Mouse (Mus musculus) stomach, embryonic 14.5 days (tissue): Measurements from ENCODE around the gene Zbtb16. TPM values are rescaled to one million over a fixed set of nuclear protein-coding genes. Genes with fewer than 3 reads are reported as not detected.

Source experiments
- ATAC-seq: fragments of 200-750 bp; cut with Nextera tagmentation; 2 replicates; pipeline ENCODE4 v1.8.0; 2017; ENCODE audit warnings: low read depth, moderate TSS enrichment; ENCODE audit not compliant: insufficient number of reproducible peaks, insufficient read depth, low FRiP score
- H3K27ac ChIP-seq: fragments of 300-500 bp; sonication (generic); 2 replicates; pipeline ENCODE4 v1.5.1; 2014; ENCODE audit warnings: mild to moderate bottlenecking, low read length, moderate library complexity, mixed read lengths
- H3K27me3 ChIP-seq: fragments of 300-500 bp; sonication (generic); 2 replicates; pipeline ENCODE4 v1.6.1; 2014; ENCODE audit warnings: low read length, control low read depth, mixed read lengths; ENCODE audit not compliant: control insufficient read depth, insufficient read depth
- H3K36me3 ChIP-seq: fragments of 300-500 bp; sonication (generic); 2 replicates; pipeline ENCODE4 v1.6.1; 2014; ENCODE audit warnings: mild to moderate bottlenecking, control low read depth, low read length, moderate library complexity, mixed read lengths; ENCODE audit not compliant: control insufficient read depth, insufficient read depth
- H3K4me1 ChIP-seq: fragments of 300-500 bp; sonication (generic); 2 replicates; pipeline ENCODE4 v1.6.1; 2014; ENCODE audit warnings: low read length, control low read depth, mixed read lengths; ENCODE audit not compliant: control insufficient read depth, insufficient read depth
- H3K4me2 ChIP-seq: fragments of 300-500 bp; sonication (generic); replicated peaks from 2 replicates; pipeline ENCODE4 v1.6.1; 2014; ENCODE audit warnings: low read depth, low read length, control low read depth
- H3K4me3 ChIP-seq: fragments of 300-500 bp; sonication (generic); 2 replicates; pipeline ENCODE4 v1.5.1; 2014; ENCODE audit warnings: low read depth, low read length, control low read depth
- H3K9ac ChIP-seq: fragments of 300-500 bp; sonication (generic); replicated peaks from 2 replicates; pipeline ENCODE4 v1.6.1; 2014; ENCODE audit warnings: low read depth, mild to moderate bottlenecking, control low read depth, low read length, moderate library complexity, mixed read lengths
- H3K9me3 ChIP-seq: fragments of 300-500 bp; sonication (generic); 2 replicates; pipeline ENCODE4 v1.6.1; 2016; ENCODE audit warnings: low read depth, low read length, control low read depth; ENCODE audit not compliant: control insufficient read depth
- WGBS: fragments of 180-500 bp; shearing (Covaris S2); extraction: QIAGEN DNeasy Blood & Tissue Kit; methylation state at CpG from one replicate; pipeline ENCODE4 v1.1.7; 2014; 5-methylcytosine and 5-hydroxymethylcytosine counted together
- polyA plus RNA-seq: library from polyadenylated mRNA; unstranded; fragments of >200 nt; fragmentation: Nextera tagmentation; extraction: Ambion mirVana; gene quantifications from 2 replicates; pipeline ENCODE4 v1.2.1, GENCODE M21; 2014

The Zbtb16 gene
- polyA plus RNA-seq, 1 experiment from 2014 or later: 6.6 TPM

- 81% methylated on average over 6 of the region's 6 CpGs for WGBS
- Histone ChIP-seq H3K4me1 (no peaks in the 10 kb centered on the region), H3K4me2 (no peak overlapping the region), H3K27ac (no peak overlapping the region), H3K36me3 (no peaks in the 10 kb centered on the region), H3K4me3 (no peak overlapping the region), H3K27me3 (no peaks in the 10 kb centered on the region), H3K9ac (no peak overlapping the region), H3K9me3 (no peaks in the 10 kb centered on the region)
- ATAC-seq: no peak
Observed at GRCm38 (mm10) chr9:48633147-48633546, 202.9 kb downstream of the Zbtb16 start.

DNA sequence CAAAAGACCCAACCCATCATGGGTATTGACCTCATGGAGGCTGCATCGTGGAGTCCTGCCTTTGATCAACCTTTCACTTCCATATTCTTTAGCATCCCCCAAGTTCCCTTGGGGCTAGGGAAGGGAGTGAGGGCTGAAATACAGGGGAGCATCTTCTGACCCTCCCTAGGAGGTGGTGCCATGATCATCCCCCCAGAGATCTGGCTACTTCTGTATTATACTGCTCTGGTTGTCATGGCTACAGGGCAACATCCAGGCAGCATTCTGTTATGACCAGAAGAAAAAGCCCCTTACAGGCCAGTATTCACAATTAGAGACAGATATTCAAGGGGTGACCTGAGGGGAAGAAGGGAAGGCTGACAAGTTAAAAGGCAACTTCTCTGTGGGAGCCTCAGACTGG lies 216.8 kb downstream of the Zbtb16 start:
- WGBS: 79% methylated on average over 1 of the region's 1 CpGs
- Histone ChIP-seq H3K4me3 (no peak overlapping the region), H3K4me1 (no peaks in the 10 kb centered on the region), H3K27me3 (no peaks in the 10 kb centered on the region), H3K9me3 (no peaks in the 10 kb centered on the region), H3K9ac (no peak overlapping the region), H3K27ac (no peak overlapping the region), H3K4me2 (no peak overlapping the region), H3K36me3 (no peaks in the 10 kb centered on the region)
- no peak for ATAC-seq

GRCm38 (mm10) chr9:48618589-48618988 lies 217.4 kb downstream of the Zbtb16 start:
- no peaks in the 10 kb centered on the region for H3K27me3 ChIP-seq
- ATAC-seq: no peak
- peak overlapping the region; percentile 30; the same call in 1 of the 2 replicates for H3K4me2 ChIP-seq
- H3K4me1 ChIP-seq: no peaks in the 10 kb centered on the region
- H3K4me3 ChIP-seq: no peak overlapping the region
- no peak overlapping the region for H3K27ac ChIP-seq
- WGBS: 25% methylated on average over 6 of the region's 6 CpGs
- no peaks in the 10 kb centered on the region for H3K9me3 ChIP-seq
- H3K9ac ChIP-seq: no peak overlapping the region
- H3K36me3 ChIP-seq: no peaks in the 10 kb centered on the region

DNA sequence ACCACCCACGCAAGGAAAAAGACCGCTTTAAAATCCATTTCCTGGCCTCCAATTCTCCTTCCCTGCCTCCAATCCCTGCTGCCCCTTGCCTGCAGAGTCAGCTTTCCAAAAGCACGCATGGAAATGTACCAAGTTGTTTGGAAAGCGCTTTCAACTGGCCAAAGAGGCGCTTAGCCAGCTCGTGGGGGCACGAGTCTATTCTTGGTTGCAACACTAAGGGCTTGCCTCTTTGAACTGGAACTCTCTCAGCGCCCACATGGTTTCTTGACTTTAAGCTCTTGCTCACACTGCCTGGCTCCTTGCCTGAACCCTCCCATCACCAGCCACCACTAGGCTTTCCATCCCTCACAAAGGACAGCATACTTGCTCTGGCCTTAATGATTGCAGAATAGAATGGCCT lies 217.9 kb downstream of the Zbtb16 start:
- no peak overlapping the region for H3K9ac ChIP-seq
- no peak overlapping the region for H3K4me2 ChIP-seq

DNA sequence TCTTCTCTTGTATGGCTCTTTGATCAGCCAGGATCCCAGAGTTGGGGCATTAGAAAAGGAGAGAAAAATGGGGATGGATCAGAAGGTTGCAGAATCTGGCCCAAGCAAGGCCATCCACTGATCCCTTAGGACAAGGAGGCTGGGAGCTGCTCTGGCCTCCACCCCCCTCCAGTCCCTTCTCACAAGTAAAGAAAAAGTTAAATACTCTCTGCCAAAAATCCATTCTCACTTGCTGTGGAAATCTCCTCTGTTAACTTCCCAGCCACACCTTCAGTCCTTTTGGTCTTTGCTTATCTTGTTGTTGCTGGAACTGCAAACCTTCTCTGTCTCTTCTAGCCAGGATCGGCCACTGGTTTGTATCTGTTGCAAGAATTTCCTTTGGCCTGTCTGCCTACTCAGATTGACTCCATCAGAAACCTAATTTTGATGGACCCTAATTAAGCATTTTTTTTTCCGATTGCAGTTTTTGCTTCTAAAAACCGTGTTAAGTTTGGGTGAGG lies 218.5 kb downstream of the Zbtb16 start:
- ATAC-seq: no peak
- Histone ChIP-seq H3K27ac (no peak overlapping the region), H3K9me3 (no peaks in the 10 kb centered on the region), H3K4me2 (no peak overlapping the region), H3K4me3 (no peak overlapping the region), H3K4me1 (no peaks in the 10 kb centered on the region), H3K27me3 (no peaks in the 10 kb centered on the region), H3K36me3 (no peaks in the 10 kb centered on the region), H3K9ac (no peak overlapping the region)
- WGBS: 85% methylated on average over 3 of the region's 3 CpGs

More for the DNA sequence above, 217.9 kb downstream of the Zbtb16 start:
- no peak overlapping the region for H3K4me3 ChIP-seq
- no peak overlapping the region for H3K27ac ChIP-seq
- no peak for ATAC-seq
- WGBS: 78% methylated on average over 8 of the region's 8 CpGs
- no peaks in the 10 kb centered on the region for H3K9me3 ChIP-seq
- H3K4me1 ChIP-seq: no peaks in the 10 kb centered on the region
- no peaks in the 10 kb centered on the region for H3K36me3 ChIP-seq
- no peaks in the 10 kb centered on the region for H3K27me3 ChIP-seq

DNA sequence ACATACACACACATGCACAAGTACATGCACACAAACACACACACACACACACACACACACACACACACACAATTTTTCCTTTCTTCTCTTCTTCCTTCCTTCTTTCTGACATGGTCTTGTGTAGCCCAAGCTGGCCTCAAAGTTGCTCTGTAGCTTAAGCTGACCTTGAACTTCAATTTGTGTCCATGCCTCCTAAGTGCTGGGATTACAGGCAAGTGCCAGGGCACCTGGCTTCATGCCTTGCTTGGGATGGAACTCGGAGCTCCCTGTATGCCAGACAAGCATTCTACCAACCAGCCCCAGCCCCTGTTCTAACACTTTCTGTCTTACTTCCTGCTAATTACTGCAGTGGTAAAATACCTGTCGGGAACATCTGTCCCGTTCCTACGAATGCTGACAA lies 222.8 kb downstream of the Zbtb16 start:
- Histone ChIP-seq H3K4me1 (no peaks in the 10 kb centered on the region), H3K27me3 (no peaks in the 10 kb centered on the region), H3K36me3 (no peaks in the 10 kb centered on the region), H3K4me3 (no peak overlapping the region), H3K9me3 (no peaks in the 10 kb centered on the region), H3K9ac (no peak overlapping the region), H3K4me2 (no peak overlapping the region), H3K27ac (no peak overlapping the region)
- WGBS: 81% methylated on average over 4 of the region's 4 CpGs
- no peak for ATAC-seq

DNA sequence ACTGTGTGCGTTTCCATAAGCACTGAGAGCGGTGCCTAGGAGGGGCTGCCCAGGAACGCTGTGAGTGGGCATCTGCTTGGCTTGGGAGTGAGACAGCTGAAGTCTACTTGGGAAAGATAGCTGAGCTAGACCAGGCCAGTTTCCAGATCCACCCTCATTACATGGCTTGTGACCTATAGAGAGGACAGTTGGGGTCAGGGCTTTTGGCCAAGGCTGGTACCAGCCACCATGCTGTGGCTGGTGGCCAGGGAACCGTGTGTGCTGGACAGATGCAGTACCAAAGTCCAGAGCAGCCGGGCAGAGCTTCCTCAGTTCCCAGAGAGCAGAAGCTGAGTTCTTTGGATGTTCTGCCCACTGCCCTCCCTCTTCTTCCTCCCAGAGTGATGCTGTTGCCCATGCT lies 223.5 kb downstream of the Zbtb16 start:
- no peaks in the 10 kb centered on the region for H3K4me1 ChIP-seq
- 89% methylated on average over 5 of the region's 5 CpGs for WGBS
- H3K27me3 ChIP-seq: no peaks in the 10 kb centered on the region
- no peak overlapping the region for H3K9ac ChIP-seq
- no peaks in the 10 kb centered on the region for H3K36me3 ChIP-seq
- no peaks in the 10 kb centered on the region for H3K9me3 ChIP-seq
- no peak overlapping the region for H3K27ac ChIP-seq
- no peak for ATAC-seq
- H3K4me3 ChIP-seq: no peak overlapping the region
- H3K4me2 ChIP-seq: no peak overlapping the region

DNA sequence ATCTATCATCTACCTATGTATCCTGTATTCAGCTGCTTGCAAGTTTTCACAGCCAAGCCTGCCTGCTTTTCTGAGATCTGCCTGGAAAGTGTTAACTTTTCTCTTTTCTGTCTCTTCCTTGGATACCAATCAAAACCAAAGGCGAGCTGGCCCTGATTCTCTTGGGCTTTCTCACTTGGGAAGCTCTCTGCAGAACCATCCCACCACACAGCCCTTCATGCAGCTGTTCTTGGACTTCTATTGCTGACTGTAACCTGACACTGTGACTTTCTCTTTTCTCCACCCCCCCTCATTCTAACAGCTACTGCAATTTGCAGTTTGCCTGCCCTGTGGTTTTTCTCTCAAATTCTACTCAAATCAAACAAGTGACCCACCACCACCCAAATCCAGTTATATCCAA lies 225.0 kb downstream of the Zbtb16 start:
- no peaks in the 10 kb centered on the region for H3K27me3 ChIP-seq
- H3K36me3 ChIP-seq: no peaks in the 10 kb centered on the region
- no peak overlapping the region for H3K9ac ChIP-seq
- H3K4me1 ChIP-seq: no peaks in the 10 kb centered on the region
- H3K9me3 ChIP-seq: no peaks in the 10 kb centered on the region
- H3K27ac ChIP-seq: no peak overlapping the region
- no peak overlapping the region for H3K4me3 ChIP-seq
- 8% methylated on average over 1 of the region's 1 CpGs for WGBS
- no peak for ATAC-seq
- H3K4me2 ChIP-seq: no peak overlapping the region

- Histone ChIP-seq H3K27ac (no peak overlapping the region), H3K9ac (no peak overlapping the region), H3K36me3 (no peaks in the 10 kb centered on the region), H3K4me3 (no peak overlapping the region), H3K4me2 (no peak overlapping the region), H3K4me1 (peaks cover 3% of the 10 kb centered on the region; the same call in 1 of the 2 replicates), H3K9me3 (no peaks in the 10 kb centered on the region), H3K27me3 (no peaks in the 10 kb centered on the region)
- WGBS: 70% methylated on average over 4 of the region's 4 CpGs
- ATAC-seq: no peak
Observed at GRCm38 (mm10) chr9:48609734-48610133, 226.3 kb downstream of the Zbtb16 start.
